Mouse (Mus musculus) MEL (cell line): ENCODE data around the gene Apbb2.

Experiments
- CTCF ChIP-seq, 3 experiments: IDR thresholded peaks in 2 of 3; conservative IDR thresholded peaks in 1 of 3; 2 replicates each; pipeline ENCODE4 v1.5.1; 2011 to 2012; ENCODE audit warnings: low read length in 3 of 3, low read depth in 2 of 3, mild to moderate bottlenecking in 2 of 3, improper control_type of control experiment in 1 of 3, inconsistent platforms in 1 of 3, mixed read lengths in 1 of 3, moderate library complexity in 1 of 3; ENCODE audit not compliant: control insufficient read depth in 1 of 3, insufficient read depth in 1 of 3, poor library complexity in 1 of 3, severe bottlenecking in 1 of 3
- ELF1 ChIP-seq: IDR thresholded peaks from 2 replicates; pipeline ENCODE4 v1.6.1; 2014; ENCODE audit warnings: low read depth, mild to moderate bottlenecking, inconsistent platforms, low read length, improper control_type of control experiment, moderate library complexity
- GATA1 ChIP-seq: IDR thresholded peaks from 2 replicates; pipeline ENCODE4 v1.6.1; 2011; ENCODE audit warnings: low read depth, low read length, improper control_type of control experiment
- MXI1 ChIP-seq: IDR thresholded peaks from 2 replicates; pipeline ENCODE4 v1.6.1; 2011; ENCODE audit warnings: mild to moderate bottlenecking, low read depth, low read length, improper control_type of control experiment
- POLR2A ChIP-seq, 2 experiments: IDR thresholded peaks; 2 replicates each; pipeline ENCODE4 v1.6.1; 2011 to 2012; ENCODE audit warnings: low read length in 2 of 2, mild to moderate bottlenecking in 2 of 2, control low read depth in 1 of 2, improper control_type of control experiment in 1 of 2, low read depth in 1 of 2, moderate library complexity in 1 of 2; ENCODE audit not compliant: control insufficient read depth in 1 of 2, insufficient read depth in 1 of 2, poor library complexity in 1 of 2
- POLR2AphosphoS2 ChIP-seq: IDR thresholded peaks from 2 replicates; pipeline ENCODE4 v1.6.1; 2011; ENCODE audit warnings: low read length, improper control_type of control experiment
- SMC3 ChIP-seq: IDR thresholded peaks from 2 replicates; pipeline ENCODE4 v1.6.1; 2011; ENCODE audit warnings: low read depth, low read length, improper control_type of control experiment
- USF1 ChIP-seq: IDR thresholded peaks from 2 replicates; pipeline ENCODE4 v1.6.1; 2014; ENCODE audit warnings: low read depth, mild to moderate bottlenecking, inconsistent platforms, low read length, improper control_type of control experiment, moderate library complexity
- ZMIZ1 ChIP-seq: IDR thresholded peaks from 2 replicates; pipeline ENCODE4 v1.6.1; 2012; ENCODE audit warnings: low read depth, mild to moderate bottlenecking, inconsistent platforms, low read length, improper control_type of control experiment, moderate library complexity

GRCm38 (mm10) chr5:66259000-66259399 is 359.6 kb downstream of the Apbb2 start:
- TF ChIP-seq GATA1 (no peak), CTCF (IDR thresholded peaks at IDR 0.05 in 2 of 3, conservative IDR thresholded peaks at IDR 0.05 in 1 of 3; ENCODE audit: control insufficient read depth in 1 of 3, insufficient read depth in 1 of 3, low read depth in 2 of 3, low read length in 3 of 3, poor library complexity in 1 of 3, severe bottlenecking in 1 of 3) (no peak), POLR2A (IDR thresholded peaks at IDR 0.05; ENCODE audit: control insufficient read depth in 1 of 2, insufficient read depth in 1 of 2, low read depth in 1 of 2, low read length in 2 of 2, poor library complexity in 1 of 2) (no peak), ZMIZ1 (no peak), MXI1 (no peak), SMC3 (no peak), ELF1 (no peak), USF1 (no peak), POLR2AphosphoS2 (no peak)
